Mouse (Mus musculus) forebrain, embryonic 10.5 days (tissue): ENCODE results near the gene Serpinb9. TPM values are rescaled to one million over a fixed set of nuclear protein-coding genes. Genes with fewer than 3 reads are reported as not detected.
A peak's percentile ranks its signal among the peaks of the same experiment; 100 is the strongest.
"Not testable (repeated sequence)": the region's sequence is repeated elsewhere in the genome, so short reads cannot be mapped to it uniquely, and the experiment has no call there.

Experiments used
- DNase-seq: peaks from one replicate; pipeline ENCODE4 v3.0.0-alpha.2; 2017; ENCODE audit warnings: low spot score; ENCODE audit errors: extremely low spot score
- H3K27ac ChIP-seq: fragments of 300-500 bp; sonication (generic); 2 replicates; pipeline ENCODE4 v1.5.1; 2016; ENCODE audit warnings: mild to moderate bottlenecking
- H3K27me3 ChIP-seq: fragments of 300-500 bp; sonication (generic); 2 replicates; pipeline ENCODE4 v1.6.1; 2016; ENCODE audit warnings: mild to moderate bottlenecking; ENCODE audit not compliant: poor library complexity, severe bottlenecking
- H3K36me3 ChIP-seq: fragments of 300-500 bp; sonication (generic); replicated peaks from 2 replicates; pipeline ENCODE4 v1.6.1; 2016; ENCODE audit warnings: mild to moderate bottlenecking, moderate library complexity
- H3K4me1 ChIP-seq: fragments of 300-500 bp; sonication (generic); 2 replicates; pipeline ENCODE4 v1.6.1; 2016
- H3K4me3 ChIP-seq: fragments of 300-500 bp; sonication (generic); 2 replicates; pipeline ENCODE4 v1.5.1; 2016; ENCODE audit warnings: mild to moderate bottlenecking, moderate library complexity
- H3K9me3 ChIP-seq: fragments of 300-500 bp; sonication (generic); 2 replicates; pipeline ENCODE4 v1.6.1; 2016; ENCODE audit warnings: mild to moderate bottlenecking, moderate library complexity
- WGBS: fragments of 180-500 bp; shearing (Covaris S2); methylation state at CpG from one replicate; pipeline ENCODE4 v1.1.7; 2016; 5-methylcytosine and 5-hydroxymethylcytosine counted together
- polyA plus RNA-seq: library from polyadenylated mRNA; unstranded; fragments of >200 nt; fragmentation: Nextera tagmentation; extraction: Ambion mirVana; gene quantifications from 2 replicates; pipeline ENCODE4 v1.2.1, GENCODE M21; 2016

Gene Serpinb9
- 0.42 and 0.64 TPM in 2 replicates for polyA plus RNA-seq

- peak within 1 kb of the TSS; percentile 72; the same call in 1 of the 2 replicates for H3K27ac ChIP-seq
- H3K36me3 ChIP-seq, result no peaks in the 10 kb centered on the region
- WGBS, result 80% methylated on average over 3 of the region's 3 CpGs
- H3K4me3 ChIP-seq, result peak within 1 kb of the TSS; percentile 36
- no peaks in the 10 kb centered on the region for H3K9me3 ChIP-seq
- no peaks in the 10 kb centered on the region for H3K27me3 ChIP-seq
- no peak for DNase-seq
- peaks cover 9% of the 10 kb centered on the region for H3K4me1 ChIP-seq
Measured at GRCm38 (mm10) chr13:33002950-33003349, at the start of gene Serpinb9. Gene Serpinb9 (plus strand): TSS chr13:33003250.

DNA sequence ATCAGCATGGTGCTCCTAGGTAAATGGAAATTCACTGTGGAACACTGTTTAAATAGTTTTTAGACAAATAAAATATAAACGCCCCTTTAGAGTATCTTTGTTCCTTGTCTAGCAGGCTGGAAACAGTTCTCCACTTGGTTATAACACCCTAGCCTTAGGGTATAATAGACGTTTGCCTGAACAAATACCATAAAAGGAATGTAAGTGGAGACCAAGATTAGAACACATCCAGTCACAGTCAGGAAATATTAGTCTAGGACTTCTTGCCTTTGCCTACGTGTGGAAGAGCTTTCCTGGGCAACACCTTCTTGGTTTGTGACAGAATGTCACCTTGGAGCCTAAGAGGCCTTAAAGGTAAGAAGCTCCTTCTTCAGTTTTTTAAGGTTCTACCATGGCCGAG lies 46.5 kb upstream of the Serpinb9 start:
- H3K27ac ChIP-seq, result no peak overlapping the region
- H3K4me3 ChIP-seq, result no peak overlapping the region
- 75% methylated on average over 4 of the region's 4 CpGs for WGBS
- no peaks in the 10 kb centered on the region for H3K4me1 ChIP-seq
- no peak for DNase-seq
- no peaks in the 10 kb centered on the region for H3K27me3 ChIP-seq
- H3K36me3 ChIP-seq, result no peaks in the 10 kb centered on the region
- peaks cover 6% of the 10 kb centered on the region; the same call in 1 of the 2 replicates for H3K9me3 ChIP-seq

DNA sequence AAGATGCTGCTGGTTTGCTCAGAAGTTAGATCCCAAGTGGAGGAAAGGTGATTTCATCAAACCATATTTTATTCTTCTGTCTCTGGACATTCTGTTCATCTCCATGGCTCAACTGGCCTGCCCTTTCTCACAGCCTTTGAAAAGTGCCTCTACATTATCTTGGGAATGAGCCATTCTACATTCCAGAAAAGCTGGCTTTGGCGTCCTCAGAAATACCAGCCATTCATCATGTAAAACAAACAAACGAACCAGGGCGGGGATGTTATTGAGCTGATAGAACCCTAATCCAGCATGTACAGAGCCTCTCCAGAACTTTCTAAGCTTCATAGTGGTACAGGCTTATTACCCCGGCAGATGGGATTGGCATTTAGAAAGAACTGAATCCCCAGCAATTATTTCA lies 45.1 kb upstream of the Serpinb9 start:
- H3K36me3 ChIP-seq, result no peaks in the 10 kb centered on the region
- H3K4me3 ChIP-seq, result no peak overlapping the region
- no peaks in the 10 kb centered on the region for H3K27me3 ChIP-seq
- WGBS, result 94% methylated on average over 4 of the region's 4 CpGs
- no peak overlapping the region for H3K27ac ChIP-seq
- no peak for DNase-seq
- no peaks in the 10 kb centered on the region for H3K4me1 ChIP-seq
- H3K9me3 ChIP-seq, result peaks cover 6% of the 10 kb centered on the region; the same call in 1 of the 2 replicates

GRCm38 (mm10) chr13:32958521-32958920 lies 44.5 kb upstream of the Serpinb9 start:
- H3K27me3 ChIP-seq, H3K36me3 ChIP-seq, H3K4me1 ChIP-seq, H3K4me3 ChIP-seq, H3K27ac ChIP-seq, DNase-seq, H3K9me3 ChIP-seq: not testable (repeated sequence)
- 89% methylated on average over 7 of the region's 7 CpGs for WGBS

- 90% methylated on average over 9 of the region's 9 CpGs for WGBS
- 0 out of 2 replicates have a peak, but pooled peaks cover 6% of the 10 kb centered on the region for H3K4me1 ChIP-seq
- H3K27me3 ChIP-seq, result no peaks in the 10 kb centered on the region
- H3K27ac ChIP-seq, result no peak overlapping the region
- no peaks in the 10 kb centered on the region for H3K36me3 ChIP-seq
- H3K9me3 ChIP-seq, result no peaks in the 10 kb centered on the region
- no peak for DNase-seq
- no peak overlapping the region for H3K4me3 ChIP-seq
Measured at GRCm38 (mm10) chr13:32963990-32964753, 38.9 kb upstream of the Serpinb9 start.

DNA sequence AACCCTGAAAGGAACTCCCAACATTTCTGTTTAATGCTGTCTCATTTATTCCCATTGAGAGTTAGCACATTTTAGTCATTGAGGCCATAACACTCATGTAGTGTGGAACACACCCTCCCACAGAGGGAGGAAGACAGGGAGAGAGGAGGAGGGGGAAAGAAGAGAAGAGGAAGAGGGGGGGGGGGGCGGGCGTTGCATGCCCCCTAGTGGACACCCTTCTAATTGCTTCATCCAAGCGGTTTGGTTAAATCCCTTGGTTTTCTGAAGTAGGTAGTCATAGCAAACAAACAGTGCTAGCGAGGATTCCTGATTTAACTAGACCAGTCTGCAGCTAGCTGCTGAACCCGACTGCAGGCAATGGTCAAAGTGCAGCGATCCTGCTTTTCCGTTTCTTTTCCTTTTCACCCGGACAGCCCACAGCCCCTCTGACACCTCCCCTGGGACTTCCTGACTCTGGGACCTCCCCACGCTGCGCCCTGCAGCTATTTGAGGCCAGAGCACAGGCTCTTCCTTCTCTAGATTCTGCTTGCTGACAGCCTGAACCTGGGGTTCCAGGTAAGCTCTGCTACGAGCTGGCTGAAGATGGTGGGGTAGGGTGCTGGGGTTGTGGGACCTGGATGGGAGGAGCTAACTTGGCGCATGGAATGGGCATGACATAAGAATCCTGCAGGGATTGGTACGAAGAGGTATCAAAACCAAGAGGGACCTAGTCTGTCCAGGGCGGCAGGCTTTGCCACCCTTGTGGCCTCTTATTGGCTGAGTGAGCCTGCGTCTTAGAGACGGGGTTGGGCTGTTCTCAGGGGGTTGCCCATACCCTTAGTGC lies 37.9 kb upstream of the Serpinb9 start, which contains the start of gene Serpinb6b:
Gene Serpinb6b (plus strand): TSS at position 221 of the 823 bp plus-strand sequence.
- Histone ChIP-seq H3K4me3 (peak within 1 kb of the TSS; percentile 32), H3K36me3 (no peaks in the 10 kb centered on the region), H3K27ac (no peak within 1 kb of the TSS), H3K4me1 (0 out of 2 replicates have a peak, but pooled peaks cover 6% of the 10 kb centered on the region), H3K9me3 (no peaks in the 10 kb centered on the region), H3K27me3 (no peaks in the 10 kb centered on the region)
- 46% methylated on average over 14 of the region's 16 CpGs for WGBS
- peak; percentile 18 for DNase-seq

GRCm38 (mm10) chr13:32966116-32966515 lies 36.9 kb upstream of the Serpinb9 start:
- 87% methylated on average over 5 of the region's 5 CpGs for WGBS
- Histone ChIP-seq H3K27ac (no peak overlapping the region), H3K4me1 (0 out of 2 replicates have a peak, but pooled peaks cover 6% of the 10 kb centered on the region), H3K4me3 (no peak overlapping the region), H3K9me3 (no peaks in the 10 kb centered on the region), H3K27me3 (no peaks in the 10 kb centered on the region), H3K36me3 (no peaks in the 10 kb centered on the region)
- DNase-seq, result no peak

DNA sequence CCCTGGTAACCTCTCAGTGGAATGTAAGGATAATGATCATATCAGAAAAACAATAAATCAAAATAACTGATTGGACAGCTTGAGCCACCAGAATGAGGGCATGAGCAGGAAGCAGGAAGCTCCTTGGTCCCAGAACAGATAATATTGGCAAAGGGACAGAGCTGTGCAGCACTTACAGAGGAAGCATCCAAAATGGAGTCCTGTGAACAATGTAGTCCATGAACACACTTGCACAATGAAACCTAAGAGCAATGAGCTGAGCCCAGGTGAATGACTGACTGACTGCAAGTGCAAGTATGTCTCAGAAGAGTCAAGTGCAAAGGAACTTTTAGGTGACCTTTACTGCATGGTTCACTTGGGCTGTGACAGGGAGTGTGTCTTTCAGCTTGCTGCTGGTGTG lies 35.8 kb upstream of the Serpinb9 start:
- Histone ChIP-seq H3K36me3 (no peaks in the 10 kb centered on the region), H3K9me3 (no peaks in the 10 kb centered on the region), H3K4me3 (no peak overlapping the region), H3K27me3 (no peaks in the 10 kb centered on the region), H3K27ac (no peak overlapping the region), H3K4me1 (0 out of 2 replicates have a peak, but pooled peaks cover 6% of the 10 kb centered on the region)
- DNase-seq, result no peak

DNA sequence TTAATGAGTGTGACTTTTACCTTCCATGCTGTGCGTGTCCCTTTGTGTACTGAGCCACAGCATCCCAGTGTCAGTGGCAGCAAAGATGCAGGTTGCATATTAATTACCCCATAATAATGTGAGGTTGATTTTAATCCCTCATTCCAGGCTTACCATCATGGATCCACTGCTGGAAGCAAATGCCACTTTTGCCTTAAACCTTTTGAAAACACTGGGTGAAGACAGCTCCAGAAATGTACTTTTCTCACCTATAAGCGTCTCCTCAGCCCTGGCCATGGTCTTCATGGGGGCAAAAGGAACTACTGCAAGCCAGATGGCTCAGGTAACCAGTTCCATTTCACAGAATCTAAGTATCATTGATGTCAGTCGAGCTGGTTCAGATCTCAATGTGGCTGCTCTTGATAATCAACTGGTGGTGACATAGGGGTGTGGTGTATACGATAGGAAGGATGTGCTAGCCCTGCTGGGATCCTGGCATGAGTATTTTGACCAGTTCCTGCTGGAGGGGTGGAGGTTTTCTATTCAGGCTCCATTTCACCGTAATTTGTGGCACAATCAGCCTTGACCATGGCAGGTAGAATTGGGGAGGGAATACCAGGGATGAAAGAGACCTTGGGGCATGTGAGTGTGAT lies 34.6 kb upstream of the Serpinb9 start:
- Histone ChIP-seq H3K27me3 (no peaks in the 10 kb centered on the region), H3K4me1 (0 out of 2 replicates have a peak, but pooled peaks cover 6% of the 10 kb centered on the region), H3K36me3 (no peaks in the 10 kb centered on the region), H3K4me3 (no peak overlapping the region), H3K27ac (no peak overlapping the region), H3K9me3 (no peaks in the 10 kb centered on the region)
- no peak for DNase-seq
- WGBS, result 84% methylated on average over 5 of the region's 5 CpGs

DNA sequence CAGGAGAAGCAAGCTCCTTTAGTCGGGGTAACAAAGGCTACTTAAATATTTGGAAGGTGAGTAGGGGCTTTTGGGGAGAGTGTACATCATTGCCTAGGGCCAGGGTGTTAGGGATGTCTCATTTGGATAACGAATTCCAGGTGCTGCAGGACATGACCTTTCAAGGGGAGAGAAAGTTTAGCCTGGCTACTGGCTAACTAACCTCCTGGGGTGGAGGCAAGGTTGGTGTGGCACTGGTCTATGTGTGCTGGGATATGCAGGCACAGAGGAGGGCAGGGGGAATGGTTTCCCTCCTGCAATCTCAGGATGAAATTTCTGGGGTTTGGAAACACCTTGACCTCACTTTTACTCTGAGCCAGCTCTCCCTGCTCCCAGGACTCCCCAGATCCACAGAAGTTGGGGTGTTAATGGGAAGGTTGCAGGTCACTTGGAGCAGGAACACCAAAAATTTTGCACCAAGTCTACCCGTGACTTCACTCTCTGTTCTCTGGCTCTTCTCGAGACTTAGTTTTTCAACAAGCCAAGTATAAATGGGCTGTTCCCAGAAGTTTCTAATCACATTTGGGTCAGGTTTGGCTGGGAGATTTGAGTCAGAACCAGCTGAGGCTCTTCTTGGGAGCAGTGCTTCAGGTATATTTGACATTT lies 33.9 kb upstream of the Serpinb9 start:
- H3K4me1 ChIP-seq, result 0 out of 2 replicates have a peak, but pooled peaks cover 6% of the 10 kb centered on the region
- H3K4me3 ChIP-seq, result no peak overlapping the region
- no peaks in the 10 kb centered on the region for H3K27me3 ChIP-seq
- no peaks in the 10 kb centered on the region for H3K36me3 ChIP-seq
- H3K9me3 ChIP-seq, result no peaks in the 10 kb centered on the region
- no peak for DNase-seq
- H3K27ac ChIP-seq, result no peak overlapping the region
- WGBS, result 72% methylated on average over 4 of the region's 4 CpGs

GRCm38 (mm10) chr13:32969641-32970040 lies 33.4 kb upstream of the Serpinb9 start:
- Histone ChIP-seq H3K4me1 (0 out of 2 replicates have a peak, but pooled peaks cover 6% of the 10 kb centered on the region), H3K27ac (no peak overlapping the region), H3K36me3 (no peaks in the 10 kb centered on the region), H3K9me3 (no peaks in the 10 kb centered on the region), H3K27me3 (no peaks in the 10 kb centered on the region), H3K4me3 (no peak overlapping the region)
- WGBS, result 79% methylated on average over 1 of the region's 1 CpGs
- no peak for DNase-seq

- H3K9me3 ChIP-seq, result no peaks in the 10 kb centered on the region
- no peak overlapping the region for H3K27ac ChIP-seq
- H3K4me3 ChIP-seq, result no peak overlapping the region
- no peaks in the 10 kb centered on the region for H3K36me3 ChIP-seq
- no peaks in the 10 kb centered on the region for H3K4me1 ChIP-seq
- no peak for DNase-seq
- WGBS, result 87% methylated on average over 3 of the region's 3 CpGs
- no peaks in the 10 kb centered on the region for H3K27me3 ChIP-seq
Measured at GRCm38 (mm10) chr13:32970776-32971175, 32.3 kb upstream of the Serpinb9 start.
